16 mouse cellular contexts compared by ENCODE assay signal in the genomic region with DNA sequence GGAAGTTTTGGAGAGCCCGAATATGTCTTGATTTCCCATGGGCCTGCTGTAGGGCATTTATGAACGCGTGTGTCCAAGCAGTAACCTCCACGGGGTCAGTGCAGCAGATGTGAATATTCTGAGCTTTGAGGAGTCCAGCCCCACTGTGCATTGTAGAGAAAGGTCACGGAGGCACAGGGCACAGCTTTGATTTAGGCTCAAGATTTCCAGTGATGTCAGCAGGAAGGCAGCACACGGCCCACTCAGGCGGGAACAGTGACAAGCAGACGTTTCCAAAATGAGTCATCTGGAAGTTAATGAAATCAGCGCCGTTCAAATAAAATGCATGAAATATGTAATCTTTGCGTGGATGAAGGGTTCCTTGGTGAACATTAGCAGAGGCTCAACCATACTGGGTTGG. TPM values are rescaled to one million over a fixed set of nuclear protein-coding genes. Genes with fewer than 3 reads are reported as not detected.
DNase-seq lines count a peak whose midpoint lies in the region; ATAC-seq and TF ChIP-seq lines count a peak whose summit lies in the region.
"Had no signal": no experiment of that assay in that cellular context is flagged by ENCODE, and none has a peak within 500 bp of the region (broad histone marks: within the 10 kb centered on the region; RNA-seq: fewer than 3 reads in every experiment).

No protein-coding gene starts in this region.

- no peak overlapping the region for H3K9ac ChIP-seq in hindbrain, embryonic 16.5 days (ENCODE audit: low read depth, low read length)
- no peak overlapping the region for H3K9ac ChIP-seq in hindbrain, embryonic 14.5 days
- H3K9ac ChIP-seq in forebrain, postnatal 0 days: no peak overlapping the region
- H3K9ac ChIP-seq: forebrain, embryonic 12.5 days; heart, embryonic 15.5 days; liver, postnatal 0 days; neural tube, embryonic 15.5 days had no signal

- H3K4me1 ChIP-seq in hindbrain, embryonic 16.5 days (ENCODE audit: control insufficient read depth, insufficient read depth, low read depth, low read length): no peaks in the 10 kb centered on the region
- H3K4me1 ChIP-seq in hindbrain, embryonic 14.5 days (replicated peaks; ENCODE audit: control insufficient read depth, insufficient read depth, low read length): no peaks in the 10 kb centered on the region; the same call in 1 of the 2 replicates
- 0 out of 2 replicates have a peak, but pooled peaks cover 8% of the 10 kb centered on the region for H3K4me1 ChIP-seq in embryonic fibroblast, embryonic 13.5 days (ENCODE audit: control insufficient read depth, insufficient read depth, low read length)
- no peaks in the 10 kb centered on the region for H3K4me1 ChIP-seq in forebrain, postnatal 0 days (ENCODE audit: insufficient read depth)
- H3K4me1 ChIP-seq: forebrain, embryonic 12.5 days had no signal

- peak; percentile 9 for DNase-seq in CD4-positive, CD25-positive, alpha-beta regulatory T cell, adult 2 months (ENCODE audit: low read depth, low spot score)
- no peak for DNase-seq in hindbrain, embryonic 14.5 days (ENCODE audit: low spot score)
- DNase-seq in Patski (ENCODE audit: low read depth, low spot score): no peak
- DNase-seq in urinary bladder, postnatal 25 days (ENCODE audit: low spot score): no peak
- DNase-seq in forebrain, postnatal 0 days: no peak
- DNase-seq: cerebellum, adult 2 months; kidney, adult 18-20 months; liver, postnatal 0 days; thymus, postnatal 4 days had no signal

- POLR2A ChIA-PET in Patski (lab: Charles Lee): interaction anchor here (0.9 kb wide), 1 partner anchor 106 kb away, joined by 3 read pairs; no protein-coding TSS in a partner anchor

- H3K4me3 ChIP-seq in hindbrain, embryonic 16.5 days (ENCODE audit: low read length): no peak overlapping the region
- H3K4me3 ChIP-seq in hindbrain, embryonic 14.5 days (replicated peaks; ENCODE audit: low read length): no peak overlapping the region
- H3K4me3 ChIP-seq in embryonic fibroblast, embryonic 13.5 days (ENCODE audit: insufficient read depth, low read length): no peak overlapping the region
- no peak overlapping the region for H3K4me3 ChIP-seq in forebrain, postnatal 0 days (ENCODE audit: low read depth, low read length)
- H3K4me3 ChIP-seq: forebrain, embryonic 12.5 days; heart, embryonic 15.5 days; neural tube, embryonic 15.5 days had no signal

- H3K4me2 ChIP-seq in hindbrain, embryonic 16.5 days (ENCODE audit: low read length): no peak overlapping the region
- H3K4me2 ChIP-seq in hindbrain, embryonic 14.5 days (replicated peaks): no peak overlapping the region
- H3K4me2 ChIP-seq in forebrain, postnatal 0 days (ENCODE audit: low read depth): no peak overlapping the region
- H3K4me2 ChIP-seq: forebrain, embryonic 12.5 days; heart, embryonic 15.5 days; midbrain, embryonic 11.5 days; neural tube, embryonic 15.5 days had no signal

- no peaks in the 10 kb centered on the region for H3K36me3 ChIP-seq in hindbrain, embryonic 16.5 days (ENCODE audit: control insufficient read depth, insufficient read depth, low read length)
- H3K36me3 ChIP-seq in hindbrain, embryonic 14.5 days (replicated peaks; ENCODE audit: control insufficient read depth, insufficient read depth): no peaks in the 10 kb centered on the region
- H3K36me3 ChIP-seq in forebrain, postnatal 0 days (ENCODE audit: insufficient read depth): no peaks in the 10 kb centered on the region
- H3K36me3 ChIP-seq: forebrain, embryonic 12.5 days; heart, embryonic 15.5 days; neural tube, embryonic 15.5 days had no signal

- in situ Hi-C loops in Patski (cut with MboI; ENCODE audit: low pct_unique_long_range_greater_than_20kb): no loop called here

- H3K9me3 ChIP-seq in hindbrain, embryonic 16.5 days (ENCODE audit: control insufficient read depth, low read length): no peaks in the 10 kb centered on the region
- no peaks in the 10 kb centered on the region for H3K9me3 ChIP-seq in hindbrain, embryonic 14.5 days (ENCODE audit: control insufficient read depth, low read length)
- H3K9me3 ChIP-seq in forebrain, postnatal 0 days (ENCODE audit: low read length): no peaks in the 10 kb centered on the region
- H3K9me3 ChIP-seq: forebrain, embryonic 12.5 days; heart, embryonic 15.5 days; neural tube, embryonic 15.5 days had no signal

- no peaks in the 10 kb centered on the region for H3K27me3 ChIP-seq in hindbrain, embryonic 16.5 days (replicated peaks; ENCODE audit: control insufficient read depth, insufficient read depth, low read length)
- no peaks in the 10 kb centered on the region for H3K27me3 ChIP-seq in hindbrain, embryonic 14.5 days (ENCODE audit: control insufficient read depth, insufficient read depth, low read length)
- no peaks in the 10 kb centered on the region for H3K27me3 ChIP-seq in Patski
- no peaks in the 10 kb centered on the region for H3K27me3 ChIP-seq in forebrain, postnatal 0 days (ENCODE audit: insufficient read depth, low read length)
- H3K27me3 ChIP-seq: forebrain, embryonic 12.5 days; heart, embryonic 15.5 days; neural tube, embryonic 15.5 days had no signal

- no peak for TF ChIP-seq POLR2A in embryonic fibroblast, embryonic 13.5 days (IDR thresholded peaks at IDR 0.05; ENCODE audit: low read depth, low read length)

- no peak overlapping the region for H3K27ac ChIP-seq in hindbrain, embryonic 16.5 days (ENCODE audit: low read depth, low read length)
- H3K27ac ChIP-seq in hindbrain, embryonic 14.5 days: no peak overlapping the region
- H3K27ac ChIP-seq in embryonic fibroblast, embryonic 13.5 days (ENCODE audit: insufficient read depth, low read length): peak overlapping the region; percentile 15; the same call in 1 of the 2 replicates
- no peak overlapping the region for H3K27ac ChIP-seq in forebrain, postnatal 0 days (ENCODE audit: low read depth, low read length)
- H3K27ac ChIP-seq: forebrain, embryonic 12.5 days; heart, embryonic 15.5 days; neural tube, embryonic 15.5 days had no signal

- 46% methylated on average over 11 of the region's 11 CpGs for WGBS in hindbrain, embryonic 16.5 days
- WGBS in hindbrain, embryonic 14.5 days: 38% methylated on average over 11 of the region's 11 CpGs
- 69% methylated on average over 11 of the region's 11 CpGs for WGBS in forebrain, postnatal 0 days

- no peak for ATAC-seq in CD4-positive, CD25-positive, alpha-beta regulatory T cell, adult 4 months
- ATAC-seq in hindbrain, embryonic 16.5 days: peak; percentile 56; the same call in 1 of the 2 replicates
- ATAC-seq in hindbrain, embryonic 14.5 days (ENCODE audit: low FRiP score): no peak
- peak; percentile 54 for ATAC-seq in Patski
- no peak for ATAC-seq in forebrain, postnatal 0 days
- ATAC-seq: liver, postnatal 0 days had no signal

- no peak for TF ChIP-seq CTCF in Patski (IDR thresholded peaks at IDR 0.05)
- no peak for TF ChIP-seq CTCF in embryonic fibroblast, embryonic 13.5 days (IDR thresholded peaks at IDR 0.05; ENCODE audit: borderline replicate concordance, insufficient read depth, low read length)
- no peak for TF ChIP-seq CTCF in forebrain, postnatal 0 days (IDR thresholded peaks at IDR 0.05; ENCODE audit: low read depth)

- CTCF ChIA-PET in Patski (lab: Charles Lee): interaction anchor here (1.0 to 1.7 kb wide), 2 partner anchors 19 to 87 kb away, joined by 3 read pairs; no protein-coding TSS in a partner anchor

RNA-seq across cellular contexts. Expression of a gene that starts 40.5 kb away (rescaled TPM):
- polyA plus RNA-seq in CD4-positive, CD25-positive, alpha-beta regulatory T cell, adult 4 months (2017; shearing (Covaris generic)): 1 to 10 TPM; 4.3 to 4.5 TPM
- 11.4 and 13.2 TPM in 2 replicates for polyA plus RNA-seq in hindbrain, embryonic 16.5 days (2015; fragmentation: Nextera tagmentation; extraction: Ambion mirVana)
- 13.0 and 14.3 TPM in 2 replicates for polyA plus RNA-seq in hindbrain, embryonic 14.5 days (2014; fragmentation: Nextera tagmentation; extraction: Ambion mirVana)
- 99.3 TPM for polyA plus RNA-seq in Patski (2021)
- polyA plus RNA-seq in embryonic fibroblast, embryonic 13.5 days (2011; ENCODE audit: insufficient read length, low read depth, missing spikeins): 127 and 162 TPM in 2 replicates
- total RNA-seq in forebrain, postnatal 0 days (2014; rRNA removed): 11.2 and 15.0 TPM in 2 replicates
- 4.5 and 7.0 TPM in 2 replicates for polyA plus RNA-seq in forebrain, postnatal 0 days (2015; fragmentation: Nextera tagmentation; extraction: Ambion mirVana)

Comparison
In these comparisons a context has a peak if more than half of its experiments do, and no peak if none do; other contexts are left out.
1. ATAC-seq: peak in hindbrain, embryonic 16.5 days (single experiment) and Patski (single experiment); none in CD4-positive, CD25-positive, alpha-beta regulatory T cell, adult 4 months (single experiment), hindbrain, embryonic 14.5 days (single experiment) and forebrain, postnatal 0 days (single experiment).